Mouse (Mus musculus): ENCODE measurements around the gene Dgke. TPM values are rescaled to one million over a fixed set of nuclear protein-coding genes. Genes with fewer than 3 reads are reported as not detected.
A peak's percentile ranks its signal among the peaks of the same experiment; 100 is the strongest.
"Not testable (repeated sequence)": the region's sequence is repeated elsewhere in the genome, so short reads cannot be mapped to it uniquely, and the experiment has no call there.

The Dgke gene
- polyA plus RNA-seq, 1 experiment: 3.9 TPM

DNA sequence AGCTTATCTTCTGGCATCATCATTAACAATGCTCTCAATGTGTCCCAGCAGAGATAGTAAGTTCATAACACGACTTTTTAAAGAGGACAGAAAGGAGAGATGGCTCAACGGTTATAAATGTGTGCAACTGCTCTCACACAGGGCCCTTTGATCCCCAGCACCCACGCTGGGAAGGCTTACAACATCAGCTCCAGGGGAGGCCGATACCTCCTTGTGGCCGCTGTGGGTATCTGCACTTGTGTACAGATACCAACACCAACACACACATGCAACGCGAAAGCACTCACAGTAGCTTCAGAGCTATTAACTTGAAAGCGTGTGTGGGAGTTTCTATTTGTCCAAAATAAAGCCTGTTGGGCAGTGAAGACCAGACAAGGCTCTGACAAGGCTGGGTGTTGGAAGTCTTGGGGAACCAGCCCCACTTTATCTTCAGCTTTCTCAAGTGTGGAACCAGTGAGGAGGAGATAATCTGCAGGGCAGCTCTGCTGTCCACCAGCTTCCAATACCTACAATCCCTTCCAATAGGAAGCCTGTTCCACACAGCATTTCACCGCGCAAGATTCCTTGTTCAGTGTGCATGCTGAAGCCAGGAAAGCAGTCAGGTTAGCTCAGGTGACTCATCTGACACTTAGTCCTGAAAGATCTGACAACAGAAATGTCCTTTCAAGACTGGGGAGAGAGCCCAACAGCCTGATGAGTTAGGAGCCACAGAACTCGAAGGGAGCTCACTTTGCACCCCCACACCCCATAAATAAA lies 8.0 kb downstream of the Dgke start:
- peaks cover 6% of the 10 kb centered on the region for H3K36me3 ChIP-seq (ENCODE audit: control insufficient read depth, insufficient read depth, low read length)
- TF ChIP-seq POLR2A (IDR thresholded peaks at IDR 0.05; ENCODE audit: low read depth, low read length) (no peak), CTCF (IDR thresholded peaks at IDR 0.05; ENCODE audit: extremely low read depth, insufficient read depth, insufficient read length, insufficient replicate concordance) (peak; percentile 3; the same call in 1 of the 2 replicates)
- no peak overlapping the region for H3K27ac ChIP-seq (ENCODE audit: insufficient read depth, low read length)
- H3K4me3 ChIP-seq (ENCODE audit: extremely low read depth, insufficient read depth, insufficient read length): peak overlapping the region; percentile 2; the same call in 1 of the 2 replicates
- 58% methylated on average over 11 of the region's 11 CpGs for WGBS
- DNase-seq (ENCODE audit: low read depth in 1 of 2, low spot score in 2 of 2): no peak
- no peaks in the 10 kb centered on the region for H3K27me3 ChIP-seq (ENCODE audit: control insufficient read depth, insufficient read depth, low read length)
- H3K4me1 ChIP-seq (ENCODE audit: control insufficient read depth, insufficient read depth, insufficient read length): peaks cover 5% of the 10 kb centered on the region; the same call in 1 of the 2 replicates

DNA sequence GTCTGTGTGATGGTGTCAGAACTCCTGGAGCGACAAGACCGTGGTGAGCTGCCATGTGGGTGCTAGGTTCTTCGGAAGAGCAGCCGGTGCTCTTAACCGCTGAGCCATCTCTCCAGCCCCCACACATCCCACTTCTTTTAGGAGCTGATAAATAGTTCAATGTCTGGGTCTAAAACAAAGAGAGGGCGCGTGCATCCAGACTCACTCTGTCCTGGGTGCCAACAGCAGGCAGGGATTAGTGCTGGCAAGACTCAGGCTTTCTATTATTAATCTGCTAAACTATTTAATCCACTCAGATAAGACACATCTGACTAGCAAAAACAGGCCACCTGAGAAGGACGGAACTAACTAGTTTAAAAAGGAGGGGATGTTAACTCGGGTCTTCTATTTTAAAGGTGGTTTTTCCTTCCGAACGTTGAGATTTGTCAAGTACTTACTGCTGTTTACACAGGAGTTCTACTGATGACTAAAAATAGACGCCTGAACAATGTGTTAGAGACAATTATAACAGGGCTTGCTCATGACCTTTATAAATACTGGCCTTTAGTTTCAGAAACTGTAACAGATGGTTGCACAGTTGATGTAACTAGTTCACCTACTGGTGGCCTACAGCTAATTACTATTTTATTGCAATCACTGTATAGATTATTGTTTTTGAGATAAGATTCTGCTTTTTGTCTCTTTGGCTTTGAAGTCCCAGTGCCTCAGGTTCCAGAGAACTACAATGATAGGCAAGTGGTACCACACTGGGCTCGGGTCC lies 10.5 kb downstream of the Dgke start:
- Histone ChIP-seq H3K4me3 (ENCODE audit: extremely low read depth, insufficient read depth, insufficient read length) (no peak overlapping the region), H3K36me3 (ENCODE audit: control insufficient read depth, insufficient read depth, low read length) (peaks cover 9% of the 10 kb centered on the region), H3K27ac (ENCODE audit: insufficient read depth, low read length) (no peak overlapping the region), H3K4me1 (ENCODE audit: control insufficient read depth, insufficient read depth, insufficient read length) (peaks cover 5% of the 10 kb centered on the region; the same call in 1 of the 2 replicates), H3K27me3 (ENCODE audit: control insufficient read depth, insufficient read depth, low read length) (no peaks in the 10 kb centered on the region)
- DNase-seq (ENCODE audit: low read depth in 1 of 2, low spot score in 2 of 2): no peak
- no peak for TF ChIP-seq CTCF (IDR thresholded peaks at IDR 0.05; ENCODE audit: extremely low read depth, insufficient read depth, insufficient read length, insufficient replicate concordance)
- TF ChIP-seq POLR2A (IDR thresholded peaks at IDR 0.05; ENCODE audit: low read depth, low read length): no peak
- 89% methylated on average over 13 of the region's 13 CpGs for WGBS

DNA sequence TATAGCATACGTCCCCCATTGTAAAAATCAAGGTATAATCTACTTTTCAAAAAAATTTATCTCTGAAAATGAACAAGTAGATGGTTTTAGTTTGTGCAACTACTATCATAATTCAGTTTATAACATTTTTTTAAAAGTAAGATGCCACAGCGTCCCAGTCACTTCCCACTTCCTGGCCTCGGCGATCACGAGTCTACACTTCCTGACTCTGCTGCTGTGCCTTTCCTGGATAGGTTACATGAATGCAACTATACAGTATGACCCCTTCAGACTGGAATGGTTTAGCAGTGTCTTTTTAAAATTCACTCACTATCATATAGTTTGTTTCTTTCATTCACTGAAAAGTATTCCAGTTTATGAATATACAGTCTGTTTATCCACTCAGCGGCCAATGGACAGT lies 14.9 kb downstream of the Dgke start:
- no peaks in the 10 kb centered on the region for H3K27me3 ChIP-seq (ENCODE audit: control insufficient read depth, insufficient read depth, low read length)

DNA sequence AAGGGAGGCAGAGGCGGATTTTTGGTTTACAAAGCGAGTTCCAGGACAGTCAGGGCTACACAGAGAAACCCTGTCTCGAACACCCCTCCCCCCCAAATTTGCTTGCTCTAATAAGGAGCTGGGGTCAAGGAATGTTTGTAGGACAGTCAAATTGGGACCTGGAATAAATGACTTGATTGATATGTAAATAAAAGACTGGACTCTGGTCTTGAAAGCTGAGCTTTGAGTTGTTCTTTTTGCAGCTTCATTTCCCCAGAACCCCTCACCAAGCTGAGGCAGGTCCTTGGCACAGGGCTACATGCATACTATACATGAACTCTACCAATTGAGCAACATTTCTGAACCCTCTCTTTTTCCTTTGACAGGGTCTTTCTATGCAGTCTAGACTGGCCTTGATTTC lies 20.6 kb downstream of the Dgke start:
- H3K27me3 ChIP-seq (ENCODE audit: control insufficient read depth, insufficient read depth, low read length): no peaks in the 10 kb centered on the region

More for the DNA sequence above, 14.9 kb downstream of the Dgke start:
- peaks cover 24% of the 10 kb centered on the region for H3K36me3 ChIP-seq (ENCODE audit: control insufficient read depth, insufficient read depth, low read length)
- no peak for DNase-seq (ENCODE audit: low read depth in 1 of 2, low spot score in 2 of 2)
- H3K27ac ChIP-seq (ENCODE audit: insufficient read depth, low read length): no peak overlapping the region
- no peaks in the 10 kb centered on the region for H3K4me1 ChIP-seq (ENCODE audit: control insufficient read depth, insufficient read depth, insufficient read length)
- WGBS: 56% methylated on average over 6 of the region's 6 CpGs
- no peak overlapping the region for H3K4me3 ChIP-seq (ENCODE audit: extremely low read depth, insufficient read depth, insufficient read length)
- TF ChIP-seq POLR2A (IDR thresholded peaks at IDR 0.05; ENCODE audit: low read depth, low read length) (no peak), CTCF (IDR thresholded peaks at IDR 0.05; ENCODE audit: extremely low read depth, insufficient read depth, insufficient read length, insufficient replicate concordance) (no peak)

DNA sequence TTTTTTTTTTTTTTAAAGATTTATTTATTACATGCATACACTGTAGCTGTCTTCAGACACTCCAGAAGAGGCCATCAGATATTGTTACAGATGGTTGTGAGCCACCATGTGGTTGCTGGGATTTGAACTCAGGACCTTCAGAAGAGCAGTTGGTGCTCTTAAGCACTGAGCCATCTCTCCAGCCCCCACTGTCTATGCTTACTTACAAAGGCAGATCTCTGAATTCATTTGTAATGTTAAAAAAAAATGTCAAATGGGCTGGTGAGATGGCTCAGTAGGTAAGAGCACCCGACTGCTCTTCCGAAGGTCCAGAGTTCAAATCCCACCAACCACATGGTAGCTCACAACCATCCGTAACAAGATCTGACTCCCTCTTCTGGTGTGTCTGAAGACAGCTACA lies 21.1 kb downstream of the Dgke start:
- not testable (repeated sequence) for H3K4me3 ChIP-seq (ENCODE audit: extremely low read depth, insufficient read depth, insufficient read length); H3K27me3 ChIP-seq (ENCODE audit: control insufficient read depth, insufficient read depth, low read length); H3K27ac ChIP-seq (ENCODE audit: insufficient read depth, low read length); H3K4me1 ChIP-seq (ENCODE audit: control insufficient read depth, insufficient read depth, insufficient read length); DNase-seq (ENCODE audit: low read depth in 1 of 2, low spot score in 2 of 2)
- WGBS: 94% methylated on average over 3 of the region's 3 CpGs
- peaks cover 36% of the 10 kb centered on the region for H3K36me3 ChIP-seq (ENCODE audit: control insufficient read depth, insufficient read depth, low read length)

More for the DNA sequence above, 20.6 kb downstream of the Dgke start:
- no peak for DNase-seq (ENCODE audit: low read depth in 1 of 2, low spot score in 2 of 2)
- TF ChIP-seq POLR2A (IDR thresholded peaks at IDR 0.05; ENCODE audit: low read depth, low read length) (no peak), CTCF (IDR thresholded peaks at IDR 0.05; ENCODE audit: extremely low read depth, insufficient read depth, insufficient read length, insufficient replicate concordance) (no peak)
- H3K4me1 ChIP-seq (ENCODE audit: control insufficient read depth, insufficient read depth, insufficient read length): no peaks in the 10 kb centered on the region
- 94% methylated on average over 3 of the region's 3 CpGs for WGBS
- H3K4me3 ChIP-seq (ENCODE audit: extremely low read depth, insufficient read depth, insufficient read length): no peak overlapping the region; the same call in 1 of the 2 replicates
- no peak overlapping the region for H3K27ac ChIP-seq (ENCODE audit: insufficient read depth, low read length)
- H3K36me3 ChIP-seq (ENCODE audit: control insufficient read depth, insufficient read depth, low read length): peaks cover 36% of the 10 kb centered on the region

DNA sequence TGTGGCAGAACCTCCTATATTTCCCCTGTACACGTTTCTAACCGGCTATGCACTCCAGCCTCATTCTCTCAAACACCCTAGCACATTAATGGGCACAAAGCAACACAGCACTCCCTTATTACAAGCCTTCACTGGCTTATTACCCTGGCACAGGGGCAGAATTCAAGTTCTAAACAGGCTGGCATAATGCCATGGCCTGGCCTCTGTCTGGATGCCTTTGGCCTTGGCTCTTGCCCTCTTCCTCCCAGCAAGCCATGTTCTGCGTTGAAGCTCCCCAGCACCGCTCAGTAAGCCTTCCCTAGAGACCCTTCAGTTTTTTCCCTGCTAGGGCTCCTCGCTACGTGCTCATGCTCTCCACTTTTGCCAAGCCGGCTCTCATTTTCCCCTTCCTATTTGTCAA lies 23.6 kb downstream of the Dgke start:
- TF ChIP-seq CTCF (IDR thresholded peaks at IDR 0.05; ENCODE audit: extremely low read depth, insufficient read depth, insufficient read length, insufficient replicate concordance): no peak
- no peak for TF ChIP-seq POLR2A (IDR thresholded peaks at IDR 0.05; ENCODE audit: low read depth, low read length)
- Histone ChIP-seq H3K36me3 (ENCODE audit: control insufficient read depth, insufficient read depth, low read length) (peaks cover 40% of the 10 kb centered on the region), H3K27me3 (ENCODE audit: control insufficient read depth, insufficient read depth, low read length) (no peaks in the 10 kb centered on the region), H3K4me3 (ENCODE audit: extremely low read depth, insufficient read depth, insufficient read length) (no peak overlapping the region), H3K27ac (ENCODE audit: insufficient read depth, low read length) (no peak overlapping the region), H3K4me1 (ENCODE audit: control insufficient read depth, insufficient read depth, insufficient read length) (no peaks in the 10 kb centered on the region)
- WGBS: 90% methylated on average over 7 of the region's 7 CpGs
- DNase-seq (ENCODE audit: low read depth in 1 of 2, low spot score in 2 of 2): no peak

DNA sequence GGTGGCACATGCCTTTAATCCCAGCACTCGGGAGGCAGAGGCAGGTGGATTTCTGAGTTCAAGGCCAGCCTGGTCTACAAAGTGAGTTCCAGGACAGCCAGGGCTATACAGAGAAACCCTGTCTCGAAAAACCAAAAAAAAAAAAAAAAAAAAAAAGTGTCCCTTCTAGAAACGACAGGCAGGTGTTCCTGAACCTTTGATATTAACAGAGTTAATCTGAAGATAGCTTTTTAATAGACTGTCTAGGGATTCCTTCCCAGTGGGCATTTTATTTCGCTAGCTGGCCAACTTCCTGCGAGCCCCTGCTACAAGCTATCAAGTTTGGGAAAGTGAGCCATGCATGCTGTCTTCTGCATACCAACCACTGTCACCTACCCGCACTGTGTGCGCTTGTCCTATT lies 25.6 kb downstream of the Dgke start:
- 92% methylated on average over 6 of the region's 7 CpGs for WGBS
- not testable (repeated sequence) for H3K4me1 ChIP-seq (ENCODE audit: control insufficient read depth, insufficient read depth, insufficient read length)
- H3K36me3 ChIP-seq (ENCODE audit: control insufficient read depth, insufficient read depth, low read length): peaks cover 28% of the 10 kb centered on the region

More for the DNA sequence above, 25.6 kb downstream of the Dgke start:
- H3K27ac ChIP-seq (ENCODE audit: insufficient read depth, low read length); DNase-seq (ENCODE audit: low read depth in 1 of 2, low spot score in 2 of 2); H3K27me3 ChIP-seq (ENCODE audit: control insufficient read depth, insufficient read depth, low read length); H3K4me3 ChIP-seq (ENCODE audit: extremely low read depth, insufficient read depth, insufficient read length): not testable (repeated sequence)

All from spleen, adult 2 months (tissue).